Mouse (Mus musculus): ENCODE data around the gene Ankle2. TPM values are rescaled to one million over a fixed set of nuclear protein-coding genes. Genes with fewer than 3 reads are reported as not detected.

Ankle2 gene
- polyA plus RNA-seq, 1 experiment: 16.8 TPM

- Histone ChIP-seq H3K27ac (ENCODE audit: insufficient read depth, low read length) (no peak overlapping the region), H3K4me1 (ENCODE audit: control insufficient read depth, insufficient read depth, low read length) (no peaks in the 10 kb centered on the region), H3K4me3 (ENCODE audit: insufficient read depth, low read length) (no peak overlapping the region)
- no peak for TF ChIP-seq CTCF (IDR thresholded peaks at IDR 0.05; ENCODE audit: extremely low read depth, insufficient read depth, low read length)
- TF ChIP-seq POLR2A (IDR thresholded peaks at IDR 0.05; ENCODE audit: extremely low read depth, insufficient read depth, low read length): no peak
Measured at GRCm38 (mm10) chr5:110274846-110275245, 44.0 kb downstream of the Ankle2 start.

DNA sequence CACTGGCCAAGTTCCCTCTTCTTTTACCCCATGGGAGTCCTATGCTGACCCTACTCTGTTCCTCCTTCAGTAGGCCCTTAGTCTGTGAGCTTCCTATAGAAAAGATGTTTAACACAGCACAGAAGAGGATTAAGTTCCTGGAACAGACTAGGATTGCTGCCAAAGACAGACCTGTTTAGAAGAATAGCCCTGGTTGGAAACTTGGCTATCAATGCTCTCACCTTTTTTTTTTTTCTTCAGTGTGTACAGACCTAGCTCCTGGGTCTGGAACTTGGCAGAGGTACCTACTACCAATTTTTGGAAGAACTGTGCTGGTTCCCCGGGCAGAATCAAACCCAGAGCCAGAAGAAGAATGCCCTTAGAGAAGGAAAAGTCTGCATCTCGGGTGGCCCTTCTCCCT is 45.6 kb downstream of the Ankle2 start:
- Histone ChIP-seq H3K27ac (ENCODE audit: insufficient read depth, low read length) (no peak overlapping the region), H3K4me1 (ENCODE audit: control insufficient read depth, insufficient read depth, low read length) (no peaks in the 10 kb centered on the region), H3K4me3 (ENCODE audit: insufficient read depth, low read length) (no peak overlapping the region)
- TF ChIP-seq CTCF (IDR thresholded peaks at IDR 0.05; ENCODE audit: extremely low read depth, insufficient read depth, low read length) (no peak), POLR2A (IDR thresholded peaks at IDR 0.05; ENCODE audit: extremely low read depth, insufficient read depth, low read length) (no peak)

DNA sequence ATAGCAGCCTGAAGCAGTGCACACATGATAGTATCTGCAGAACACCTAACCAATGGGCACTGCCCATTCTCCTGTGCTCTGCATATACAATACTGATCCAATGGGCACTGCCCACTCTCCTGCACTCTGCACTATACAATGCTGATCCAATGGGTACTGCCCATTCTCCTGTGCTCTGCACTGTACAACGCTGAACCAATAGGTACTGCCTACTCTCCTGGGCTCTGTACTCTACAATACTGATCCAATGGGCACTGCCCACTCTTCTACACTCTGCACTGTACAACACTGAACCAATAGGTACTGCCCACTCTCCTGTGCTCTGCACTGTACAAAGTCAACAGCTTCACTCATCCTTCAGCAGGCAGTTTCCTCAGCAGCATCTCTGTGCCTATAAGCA is 46.1 kb downstream of the Ankle2 start:
- TF ChIP-seq CTCF (IDR thresholded peaks at IDR 0.05; ENCODE audit: extremely low read depth, insufficient read depth, low read length) (no peak), POLR2A (IDR thresholded peaks at IDR 0.05; ENCODE audit: extremely low read depth, insufficient read depth, low read length) (no peak)
- Histone ChIP-seq H3K4me1 (ENCODE audit: control insufficient read depth, insufficient read depth, low read length) (no peaks in the 10 kb centered on the region), H3K27ac (ENCODE audit: insufficient read depth, low read length) (no peak overlapping the region), H3K4me3 (ENCODE audit: insufficient read depth, low read length) (no peak overlapping the region)

- TF ChIP-seq POLR2A (IDR thresholded peaks at IDR 0.05; ENCODE audit: extremely low read depth, insufficient read depth, low read length) (no peak), CTCF (IDR thresholded peaks at IDR 0.05; ENCODE audit: extremely low read depth, insufficient read depth, low read length) (no peak)
- Histone ChIP-seq H3K27ac (ENCODE audit: insufficient read depth, low read length) (no peak overlapping the region), H3K4me3 (ENCODE audit: insufficient read depth, low read length) (no peak overlapping the region), H3K4me1 (ENCODE audit: control insufficient read depth, insufficient read depth, low read length) (no peaks in the 10 kb centered on the region)
Measured at GRCm38 (mm10) chr5:110281984-110282383, 51.2 kb downstream of the Ankle2 start.

GRCm38 (mm10) chr5:110284536-110284935 is 53.7 kb downstream of the Ankle2 start:
- H3K4me1 ChIP-seq (ENCODE audit: control insufficient read depth, insufficient read depth, low read length): no peaks in the 10 kb centered on the region
- no peak overlapping the region for H3K27ac ChIP-seq (ENCODE audit: insufficient read depth, low read length)
- TF ChIP-seq POLR2A (IDR thresholded peaks at IDR 0.05; ENCODE audit: extremely low read depth, insufficient read depth, low read length) (no peak), CTCF (IDR thresholded peaks at IDR 0.05; ENCODE audit: extremely low read depth, insufficient read depth, low read length) (no peak)
- H3K4me3 ChIP-seq (ENCODE audit: insufficient read depth, low read length): no peak overlapping the region

GRCm38 (mm10) chr5:110285156-110285555 is 54.4 kb downstream of the Ankle2 start:
- H3K4me3 ChIP-seq (ENCODE audit: insufficient read depth, low read length): peak overlapping the region; percentile 52; the same call in 1 of the 2 replicates
- TF ChIP-seq CTCF (IDR thresholded peaks at IDR 0.05; ENCODE audit: extremely low read depth, insufficient read depth, low read length) (no peak), POLR2A (IDR thresholded peaks at IDR 0.05; ENCODE audit: extremely low read depth, insufficient read depth, low read length) (no peak)
- no peaks in the 10 kb centered on the region for H3K4me1 ChIP-seq (ENCODE audit: control insufficient read depth, insufficient read depth, low read length)
- H3K27ac ChIP-seq (ENCODE audit: insufficient read depth, low read length): no peak overlapping the region

DNA sequence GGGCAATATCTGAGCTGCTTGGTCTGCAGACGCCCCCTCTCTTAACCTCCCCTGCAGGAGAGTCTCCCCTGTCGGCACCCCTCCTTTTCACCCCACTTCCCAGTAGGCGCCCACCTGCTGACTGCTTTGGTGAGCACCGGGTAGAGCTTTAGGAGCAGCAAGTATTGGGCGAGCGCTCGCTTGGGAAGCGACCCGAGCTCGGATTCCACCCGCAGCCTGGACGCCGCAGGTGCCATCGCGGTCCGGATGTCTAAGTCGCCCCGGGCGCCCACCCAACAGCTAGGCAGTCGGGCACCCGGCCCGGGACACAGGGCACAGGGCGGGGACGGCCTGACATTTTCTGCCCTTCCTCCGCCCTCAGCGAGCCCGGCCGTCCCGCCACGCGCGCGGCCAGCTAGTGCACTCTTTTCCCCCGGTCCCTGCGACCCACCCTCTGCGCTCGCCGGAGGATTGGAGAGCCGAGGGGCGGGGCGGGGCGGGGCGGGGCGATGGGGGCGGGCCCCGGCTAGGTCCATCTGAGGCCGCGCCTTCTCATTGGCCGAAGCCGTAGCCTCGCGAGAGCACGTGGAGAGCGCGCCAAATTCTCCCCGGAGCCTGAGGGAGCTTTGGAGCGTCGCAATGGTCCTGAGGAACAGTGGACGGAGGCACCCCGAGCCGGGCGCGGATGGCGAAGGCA is 55.1 kb downstream of the Ankle2 start, which contains the start of the genes Pxmp2 and Pole:
Pxmp2 (minus strand) TSS at position 417 of the 676 bp plus-strand sequence.
Pole (plus strand) TSS at position 537 of the 676 bp plus-strand sequence.
- Histone ChIP-seq H3K4me3 (ENCODE audit: insufficient read depth, low read length) (peak within 1 kb of the TSS; percentile 52), H3K27ac (ENCODE audit: insufficient read depth, low read length) (no peak within 1 kb of the TSS), H3K4me1 (ENCODE audit: control insufficient read depth, insufficient read depth, low read length) (no peaks in the 10 kb centered on the region)
- TF ChIP-seq POLR2A (IDR thresholded peaks at IDR 0.05; ENCODE audit: extremely low read depth, insufficient read depth, low read length) (no peak), CTCF (IDR thresholded peaks at IDR 0.05; ENCODE audit: extremely low read depth, insufficient read depth, low read length) (no peak)

- Histone ChIP-seq H3K27ac (ENCODE audit: insufficient read depth, low read length) (no peak overlapping the region), H3K4me1 (ENCODE audit: control insufficient read depth, insufficient read depth, low read length) (no peaks in the 10 kb centered on the region), H3K4me3 (ENCODE audit: insufficient read depth, low read length) (peak overlapping the region; percentile 52)
- TF ChIP-seq CTCF (IDR thresholded peaks at IDR 0.05; ENCODE audit: extremely low read depth, insufficient read depth, low read length) (no peak), POLR2A (IDR thresholded peaks at IDR 0.05; ENCODE audit: extremely low read depth, insufficient read depth, low read length) (no peak)
Measured at GRCm38 (mm10) chr5:110286446-110287083, 55.8 kb downstream of the Ankle2 start.

DNA sequence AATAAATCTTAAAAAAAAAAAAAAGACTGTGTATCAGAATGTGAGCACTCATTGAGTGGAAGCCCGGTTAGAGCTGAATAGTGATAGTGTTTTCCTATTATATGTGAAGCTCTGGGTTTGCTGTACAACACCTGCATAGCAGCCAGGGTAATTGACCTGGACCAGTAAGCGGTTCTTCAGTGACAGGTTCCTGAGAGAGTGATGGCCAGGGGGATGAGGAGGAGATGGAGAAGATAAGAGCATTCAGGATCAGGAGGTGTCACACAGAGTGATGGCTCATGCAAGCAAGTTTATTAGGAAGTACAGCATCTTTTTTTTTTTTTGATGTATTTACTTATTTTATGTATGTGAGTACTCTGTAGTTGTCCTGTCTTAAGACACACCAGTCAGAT is 56.3 kb downstream of the Ankle2 start:
- Histone ChIP-seq H3K27ac (ENCODE audit: insufficient read depth, low read length) (no peak overlapping the region), H3K4me1 (ENCODE audit: control insufficient read depth, insufficient read depth, low read length) (no peaks in the 10 kb centered on the region), H3K4me3 (ENCODE audit: insufficient read depth, low read length) (no peak overlapping the region; the same call in 1 of the 2 replicates)
- no peak for TF ChIP-seq POLR2A (IDR thresholded peaks at IDR 0.05; ENCODE audit: extremely low read depth, insufficient read depth, low read length)
- TF ChIP-seq CTCF (IDR thresholded peaks at IDR 0.05; ENCODE audit: extremely low read depth, insufficient read depth, low read length): no peak

DNA sequence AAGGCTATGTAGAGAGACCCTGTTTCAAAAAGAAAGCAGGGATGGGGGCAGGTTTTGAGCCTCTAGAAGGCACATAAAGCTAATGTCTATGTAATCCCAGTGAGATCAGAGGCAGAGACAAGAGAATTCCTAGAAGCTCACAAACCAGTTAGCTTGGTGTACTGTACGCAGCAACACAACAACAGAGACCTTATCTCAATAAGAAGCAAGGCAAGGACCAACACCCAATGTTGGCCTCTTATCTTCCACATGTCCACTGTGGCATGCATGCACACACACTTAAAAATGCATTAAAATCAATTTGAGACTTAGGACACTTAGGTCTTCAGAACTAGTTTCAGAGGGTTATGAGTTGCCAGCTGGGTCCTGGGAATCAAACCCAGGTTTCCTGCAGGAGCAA is 60.8 kb downstream of the Ankle2 start:
- TF ChIP-seq POLR2A (IDR thresholded peaks at IDR 0.05; ENCODE audit: extremely low read depth, insufficient read depth, low read length) (no peak), CTCF (IDR thresholded peaks at IDR 0.05; ENCODE audit: extremely low read depth, insufficient read depth, low read length) (no peak)
- H3K4me1 ChIP-seq (ENCODE audit: control insufficient read depth, insufficient read depth, low read length): no peaks in the 10 kb centered on the region
- H3K4me3 ChIP-seq (ENCODE audit: insufficient read depth, low read length): no peak overlapping the region
- no peak overlapping the region for H3K27ac ChIP-seq (ENCODE audit: insufficient read depth, low read length)
